Mouse (Mus musculus) olfactory bulb, adult 2 months (tissue): Measurements from ENCODE around the gene Ddx43.

Experiments used
- CTCF ChIP-seq: fragments of 200-500 bp; IDR thresholded peaks from 2 replicates; pipeline ENCODE4 v1.5.1; 2012; ENCODE audit warnings: low read depth, mild to moderate bottlenecking, low read length, moderate library complexity; ENCODE audit not compliant: insufficient read depth
- POLR2A ChIP-seq: fragments of 200-500 bp; IDR thresholded peaks from 2 replicates; pipeline ENCODE4 v1.6.1; 2012; ENCODE audit warnings: mild to moderate bottlenecking, low read depth, low read length, moderate library complexity; ENCODE audit not compliant: insufficient read depth

DNA sequence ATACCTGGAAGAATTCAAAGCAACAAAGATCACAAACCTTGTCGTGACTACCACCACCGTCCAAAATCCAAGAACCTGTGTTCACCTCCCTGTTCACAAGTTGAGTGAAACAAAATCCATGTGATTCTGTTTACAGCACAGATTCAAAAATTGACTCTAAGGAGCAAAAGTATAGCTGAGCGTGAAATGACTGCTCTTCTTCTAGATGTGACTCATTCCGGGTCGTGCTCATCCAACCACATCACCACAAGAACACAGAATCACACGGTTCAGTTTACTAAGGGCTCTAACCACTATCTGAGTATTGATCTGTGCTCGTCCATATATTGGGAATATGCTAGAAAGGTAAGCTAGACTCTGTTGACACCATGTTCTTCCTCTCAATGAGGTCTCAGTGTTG is 8.6 kb upstream of the Ddx43 start:
- TF ChIP-seq POLR2A (no peak), CTCF (no peak)
